In the genomic region with DNA sequence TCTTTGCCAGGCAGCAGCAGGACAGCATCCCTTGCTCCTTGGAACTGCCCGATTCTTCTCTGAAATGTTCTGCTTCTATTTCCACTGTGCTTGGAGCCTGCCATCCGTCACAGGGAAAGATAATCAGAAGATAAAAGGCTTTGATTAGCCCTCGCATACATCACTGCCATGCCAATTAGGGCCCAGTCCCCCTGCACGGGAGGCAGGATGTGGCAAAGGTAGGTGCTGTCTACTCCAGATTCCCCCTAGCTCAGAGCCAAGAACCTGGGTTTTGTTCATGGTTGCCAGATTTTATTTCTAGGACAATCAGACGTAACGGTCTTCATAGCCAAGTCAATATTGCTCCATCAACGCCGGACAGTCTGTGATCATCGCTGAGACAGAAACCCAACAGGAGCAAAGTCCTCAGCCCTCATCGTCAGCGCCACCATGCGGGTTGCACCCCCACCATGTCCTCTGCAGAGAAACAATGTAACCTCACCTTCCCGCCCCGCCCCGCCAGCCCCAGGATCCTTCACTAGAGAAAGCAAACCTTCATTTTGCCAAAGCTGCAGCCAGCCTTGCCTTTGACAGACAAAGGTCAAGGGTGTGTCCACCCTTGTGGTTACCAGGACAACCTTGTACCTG, we compare ENCODE assay signal across 14 mouse cellular contexts. TPM values are rescaled to one million over a fixed set of nuclear protein-coding genes. Genes with fewer than 3 reads are reported as not detected.
DNase-seq lines count a peak whose midpoint lies in the region; ATAC-seq and TF ChIP-seq lines count a peak whose summit lies in the region.
"Had no signal": no experiment of that assay in that cellular context is flagged by ENCODE, and none has a peak within 500 bp of the region (broad histone marks: within the 10 kb centered on the region; RNA-seq: fewer than 3 reads in every experiment).

No protein-coding gene starts in this region.

- WGBS in liver, embryonic 16.5 days (ENCODE audit: insufficient replicate concordance), result 61% methylated on average over 15 of the region's 15 CpGs
- 66% methylated on average over 15 of the region's 15 CpGs for WGBS in liver, embryonic 11.5 days
- WGBS in hindbrain, embryonic 15.5 days, result 63% methylated on average over 15 of the region's 15 CpGs
- 68% methylated on average over 15 of the region's 15 CpGs for WGBS in midbrain, embryonic 14.5 days
- 72% methylated on average over 15 of the region's 15 CpGs for WGBS in lung, postnatal 0 days

- H3K9ac ChIP-seq in liver, embryonic 16.5 days (ENCODE audit: low read depth, low read length), result no peak overlapping the region
- H3K9ac ChIP-seq in liver, embryonic 11.5 days (ENCODE audit: low read depth, low read length), result no peak overlapping the region
- no peak overlapping the region for H3K9ac ChIP-seq in hindbrain, embryonic 15.5 days
- H3K9ac ChIP-seq in midbrain, embryonic 14.5 days (replicated peaks; ENCODE audit: low read length), result no peak overlapping the region
- H3K9ac ChIP-seq in lung, postnatal 0 days (replicated peaks; ENCODE audit: low read depth), result no peak overlapping the region

- intact Hi-C loops in heart, postnatal 36 days (cut with DNase I), result no loop called here

- no peak for TF ChIP-seq CTCF in lung, postnatal 0 days (IDR thresholded peaks at IDR 0.05)

- H3K9me3 ChIP-seq in liver, embryonic 16.5 days (replicated peaks; ENCODE audit: control insufficient read depth, low read length), result no peaks in the 10 kb centered on the region
- H3K9me3 ChIP-seq in liver, embryonic 11.5 days (ENCODE audit: control insufficient read depth, low read length), result no peaks in the 10 kb centered on the region
- no peaks in the 10 kb centered on the region for H3K9me3 ChIP-seq in hindbrain, embryonic 15.5 days
- H3K9me3 ChIP-seq in midbrain, embryonic 14.5 days (ENCODE audit: control insufficient read depth, low read length), result no peaks in the 10 kb centered on the region
- H3K9me3 ChIP-seq in lung, postnatal 0 days (ENCODE audit: low read length), result no peaks in the 10 kb centered on the region
- H3K9me3 ChIP-seq: forebrain, embryonic 10.5 days; limb, embryonic 10.5 days had no signal

- H3K27ac ChIP-seq in liver, embryonic 16.5 days (ENCODE audit: low read length), result no peak overlapping the region
- no peak overlapping the region for H3K27ac ChIP-seq in liver, embryonic 11.5 days (ENCODE audit: low read depth, low read length)
- H3K27ac ChIP-seq in hindbrain, embryonic 15.5 days (replicated peaks), result peak overlapping the region; percentile 2; the same call in 1 of the 2 replicates
- H3K27ac ChIP-seq in midbrain, embryonic 14.5 days (replicated peaks; ENCODE audit: low read depth, low read length), result peak overlapping the region; percentile 33
- no peak overlapping the region for H3K27ac ChIP-seq in lung, postnatal 0 days (ENCODE audit: low read length)
- H3K27ac ChIP-seq: forebrain, embryonic 10.5 days; limb, embryonic 10.5 days had no signal

- no peaks in the 10 kb centered on the region for H3K36me3 ChIP-seq in liver, embryonic 16.5 days (ENCODE audit: control insufficient read depth, insufficient read depth)
- no peaks in the 10 kb centered on the region for H3K36me3 ChIP-seq in liver, embryonic 11.5 days (ENCODE audit: control insufficient read depth, insufficient read depth, low read length)
- H3K36me3 ChIP-seq in hindbrain, embryonic 15.5 days, result no peaks in the 10 kb centered on the region
- H3K36me3 ChIP-seq in midbrain, embryonic 14.5 days (ENCODE audit: control insufficient read depth, insufficient read depth, low read length), result no peaks in the 10 kb centered on the region
- no peaks in the 10 kb centered on the region for H3K36me3 ChIP-seq in lung, postnatal 0 days (ENCODE audit: insufficient read depth, low read length)

- peaks cover 8% of the 10 kb centered on the region for H3K4me1 ChIP-seq in liver, embryonic 16.5 days (ENCODE audit: control insufficient read depth, low read depth, low read length)
- H3K4me1 ChIP-seq in liver, embryonic 11.5 days (replicated peaks; ENCODE audit: control insufficient read depth, insufficient read depth, low read length), result peaks cover 10% of the 10 kb centered on the region
- peaks cover 59% of the 10 kb centered on the region for H3K4me1 ChIP-seq in hindbrain, embryonic 15.5 days (replicated peaks)
- H3K4me1 ChIP-seq in midbrain, embryonic 14.5 days (ENCODE audit: control insufficient read depth, insufficient read depth, low read length), result peaks cover 36% of the 10 kb centered on the region
- peaks cover 6% of the 10 kb centered on the region; the same call in 1 of the 2 replicates for H3K4me1 ChIP-seq in lung, postnatal 0 days (ENCODE audit: insufficient read depth, low read depth, low read length)

- no peak overlapping the region for H3K4me3 ChIP-seq in liver, embryonic 16.5 days (ENCODE audit: low read depth, low read length)
- no peak overlapping the region for H3K4me3 ChIP-seq in liver, embryonic 11.5 days (ENCODE audit: low read depth, low read length)
- no peak overlapping the region for H3K4me3 ChIP-seq in hindbrain, embryonic 15.5 days
- no peak overlapping the region for H3K4me3 ChIP-seq in midbrain, embryonic 14.5 days (replicated peaks; ENCODE audit: low read depth, low read length)
- H3K4me3 ChIP-seq in lung, postnatal 0 days (ENCODE audit: low read depth, low read length), result no peak overlapping the region
- H3K4me3 ChIP-seq: forebrain, embryonic 10.5 days; limb, embryonic 10.5 days had no signal

- DNase-seq in adrenal gland, adult 2 months, result peak; percentile 27
- DNase-seq in adrenal gland, postnatal 14 days, result no peak
- DNase-seq in liver, embryonic 11.5 days (ENCODE audit: low spot score), result no peak
- DNase-seq in midbrain, embryonic 14.5 days, result no peak
- DNase-seq in heart, postnatal 36 days, result no peak
- DNase-seq in lung, postnatal 0 days (ENCODE audit: low spot score), result no peak
- DNase-seq: adrenal gland, postnatal 36 days; cerebellum, adult 11 months; gastrocnemius, postnatal 25 days; lung, postnatal 14 days had no signal

- TF ChIP-seq EP300 in lung, postnatal 0 days (IDR thresholded peaks at IDR 0.05), result no peak

- H3K4me2 ChIP-seq in liver, embryonic 16.5 days (ENCODE audit: low read depth, low read length), result no peak overlapping the region
- H3K4me2 ChIP-seq in liver, embryonic 11.5 days, result no peak overlapping the region
- H3K4me2 ChIP-seq in hindbrain, embryonic 15.5 days, result no peak overlapping the region
- H3K4me2 ChIP-seq in midbrain, embryonic 14.5 days (ENCODE audit: low read length), result no peak overlapping the region
- no peak overlapping the region for H3K4me2 ChIP-seq in lung, postnatal 0 days (replicated peaks; ENCODE audit: low read depth, low read length)

- no peaks in the 10 kb centered on the region for H3K27me3 ChIP-seq in liver, embryonic 16.5 days (ENCODE audit: control insufficient read depth, insufficient read depth, low read depth, low read length)
- H3K27me3 ChIP-seq in liver, embryonic 11.5 days (replicated peaks; ENCODE audit: control insufficient read depth, insufficient read depth, low read length), result no peaks in the 10 kb centered on the region
- no peaks in the 10 kb centered on the region for H3K27me3 ChIP-seq in hindbrain, embryonic 15.5 days
- no peaks in the 10 kb centered on the region for H3K27me3 ChIP-seq in midbrain, embryonic 14.5 days (ENCODE audit: control insufficient read depth, insufficient read depth, low read length)
- H3K27me3 ChIP-seq in lung, postnatal 0 days (replicated peaks; ENCODE audit: insufficient read depth, low read length), result no peaks in the 10 kb centered on the region

- peak; percentile 46 for ATAC-seq in liver, embryonic 16.5 days (ENCODE audit: low read depth)
- no peak for ATAC-seq in liver, embryonic 11.5 days (replicated peaks; ENCODE audit: low FRiP score)
- no peak for ATAC-seq in hindbrain, embryonic 15.5 days (ENCODE audit: low FRiP score, low read depth)
- ATAC-seq in midbrain, embryonic 14.5 days (ENCODE audit: low FRiP score, low TSS enrichment), result no peak
- ATAC-seq in lung, postnatal 0 days, result no peak

RNA-seq across cellular contexts. Expression of a gene that starts 44.5 kb away (rescaled TPM):
- 10 to 100 TPM; 12.8 to 24.5 TPM for total RNA-seq in adrenal gland, adult 2 months (2021)
- polyA plus RNA-seq in adrenal gland, adult 2 months (2012; rRNA removed), result 6.2 and 7.3 TPM in 2 replicates
- total RNA-seq in adrenal gland, postnatal 14 days (2021), result 18.1 and 18.7 TPM in 2 replicates
- polyA plus RNA-seq in liver, embryonic 16.5 days (2015; fragmentation: Nextera tagmentation; extraction: Ambion mirVana), result 1.3 and 1.8 TPM in 2 replicates
- polyA plus RNA-seq in liver, embryonic 11.5 days (2014; fragmentation: Nextera tagmentation; extraction: Ambion mirVana), result 3.4 and 3.6 TPM in 2 replicates
- 56.1 and 57.1 TPM in 2 replicates for polyA plus RNA-seq in hindbrain, embryonic 15.5 days (2015; fragmentation: Nextera tagmentation; extraction: Ambion mirVana)
- 36.1 and 41.1 TPM in 2 replicates for polyA plus RNA-seq in midbrain, embryonic 14.5 days (2014; fragmentation: Nextera tagmentation; extraction: Ambion mirVana)
- total RNA-seq in heart, postnatal 36 days (2021), result 10 to 100 TPM; 57.7 to 67.8 TPM
- 11.9 and 12.9 TPM in 2 replicates for polyA plus RNA-seq in lung, postnatal 0 days (2015; fragmentation: Nextera tagmentation; extraction: Ambion mirVana)

RNA-seq across cellular contexts. Expression of a gene that starts 44.6 kb away (rescaled TPM):
- under 1 TPM; 0.26 to 0.83 TPM for total RNA-seq in adrenal gland, adult 2 months (2021)
- polyA plus RNA-seq in adrenal gland, adult 2 months (2012; rRNA removed), result 0.34 and 1.1 TPM in 2 replicates
- 0.44 and 0.45 TPM in 2 replicates for total RNA-seq in adrenal gland, postnatal 14 days (2021)
- 0.61 and 0.68 TPM in 2 replicates for polyA plus RNA-seq in liver, embryonic 16.5 days (2015; fragmentation: Nextera tagmentation; extraction: Ambion mirVana)
- 4.1 and 5.4 TPM in 2 replicates for polyA plus RNA-seq in liver, embryonic 11.5 days (2014; fragmentation: Nextera tagmentation; extraction: Ambion mirVana)
- 14.6 and 15.4 TPM in 2 replicates for polyA plus RNA-seq in hindbrain, embryonic 15.5 days (2015; fragmentation: Nextera tagmentation; extraction: Ambion mirVana)
- polyA plus RNA-seq in midbrain, embryonic 14.5 days (2014; fragmentation: Nextera tagmentation; extraction: Ambion mirVana), result 12.2 and 13.3 TPM in 2 replicates
- total RNA-seq in heart, postnatal 36 days (2021), result under 1 TPM in 1 of 2 experiments, not detected in 1; 0.38 TPM
- 6.1 and 6.3 TPM in 2 replicates for polyA plus RNA-seq in lung, postnatal 0 days (2015; fragmentation: Nextera tagmentation; extraction: Ambion mirVana)

Comparison
In these comparisons a context has a peak if more than half of its experiments do, and no peak if none do; other contexts are left out.
1. H3K27ac ChIP-seq: peak in hindbrain, embryonic 15.5 days (single experiment) and midbrain, embryonic 14.5 days (single experiment); none in liver, embryonic 16.5 days (single experiment), liver, embryonic 11.5 days (single experiment) and lung, postnatal 0 days (single experiment).